Mouse (Mus musculus): ENCODE results near the gene Tmprss4. TPM values are rescaled to one million over a fixed set of nuclear protein-coding genes. Genes with fewer than 3 reads are reported as not detected.

Tmprss4 gene
- polyA plus RNA-seq, 1 experiment from 2014 or later = 1.4 TPM

GRCm38 (mm10) chr9:45205143-45205542 is 1.3 kb upstream of the Tmprss4 start:
- Histone ChIP-seq H3K4me1 (ENCODE audit: control insufficient read depth, insufficient read depth, low read length) (no peaks in the 10 kb centered on the region), H3K9me3 (replicated peaks; ENCODE audit: control insufficient read depth, low read length) (no peaks in the 10 kb centered on the region), H3K27me3 (ENCODE audit: control insufficient read depth, insufficient read depth, low read length) (no peaks in the 10 kb centered on the region), H3K4me3 (ENCODE audit: low read length) (no peak overlapping the region), H3K36me3 (ENCODE audit: control insufficient read depth, insufficient read depth) (no peaks in the 10 kb centered on the region), H3K9ac (ENCODE audit: low read length) (no peak overlapping the region), H3K27ac (ENCODE audit: low read length) (no peak overlapping the region), H3K4me2 (ENCODE audit: low read depth, low read length) (no peak overlapping the region)
- WGBS = 77% methylated on average over 5 of the region's 5 CpGs
- ATAC-seq (replicated peaks; ENCODE audit: extremely low read depth, insufficient read depth, low FRiP score) = no peak

GRCm38 (mm10) chr9:45202021-45202798 is 1.7 kb downstream of the Tmprss4 start:
- H3K4me1 ChIP-seq (ENCODE audit: control insufficient read depth, insufficient read depth, low read length) = no peaks in the 10 kb centered on the region
- 64% methylated on average over 9 of the region's 9 CpGs for WGBS
- H3K4me3 ChIP-seq (ENCODE audit: low read length) = no peak overlapping the region
- H3K27me3 ChIP-seq (ENCODE audit: control insufficient read depth, insufficient read depth, low read length) = no peaks in the 10 kb centered on the region
- no peak overlapping the region for H3K9ac ChIP-seq (ENCODE audit: low read length)
- H3K27ac ChIP-seq (ENCODE audit: low read length) = no peak overlapping the region
- H3K4me2 ChIP-seq (ENCODE audit: low read depth, low read length) = no peak overlapping the region
- no peaks in the 10 kb centered on the region for H3K9me3 ChIP-seq (replicated peaks; ENCODE audit: control insufficient read depth, low read length)
- H3K36me3 ChIP-seq (ENCODE audit: control insufficient read depth, insufficient read depth) = no peaks in the 10 kb centered on the region
- ATAC-seq (replicated peaks; ENCODE audit: extremely low read depth, insufficient read depth, low FRiP score) = no peak

DNA sequence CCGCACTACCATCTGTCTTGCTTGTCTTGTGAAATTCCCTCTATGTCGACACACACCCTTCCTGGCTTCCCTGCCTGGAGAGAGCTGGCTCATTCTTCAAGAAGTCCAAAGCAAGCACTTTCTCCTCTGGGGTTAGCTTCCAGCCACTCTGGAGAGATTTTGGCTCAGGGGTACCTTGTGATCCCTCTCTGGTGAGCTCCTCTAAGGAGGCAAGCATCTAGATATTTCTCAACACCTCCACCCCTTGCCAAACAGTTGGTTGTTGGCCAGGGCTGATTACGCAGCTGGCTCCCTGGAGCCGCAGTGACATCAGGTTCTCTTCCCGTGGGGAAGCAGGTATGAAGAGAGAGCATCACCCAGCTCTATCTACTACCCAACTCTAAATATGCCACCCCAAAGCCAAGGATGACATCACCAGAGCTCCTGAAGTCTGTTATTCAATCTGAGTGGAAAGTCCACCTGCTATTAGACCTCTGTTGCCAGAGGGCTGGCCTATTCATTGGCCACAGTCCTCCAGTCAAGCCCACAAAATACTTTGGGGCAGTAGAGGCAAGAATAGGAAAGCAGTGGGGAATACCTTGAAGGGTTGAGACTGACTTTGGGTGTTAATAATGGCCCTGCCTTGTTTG is 2.5 kb downstream of the Tmprss4 start:
- H3K4me3 ChIP-seq (ENCODE audit: low read length) = no peak overlapping the region
- H3K4me1 ChIP-seq (ENCODE audit: control insufficient read depth, insufficient read depth, low read length) = no peaks in the 10 kb centered on the region
- H3K36me3 ChIP-seq (ENCODE audit: control insufficient read depth, insufficient read depth) = no peaks in the 10 kb centered on the region
- no peak overlapping the region for H3K4me2 ChIP-seq (ENCODE audit: low read depth, low read length)
- H3K27ac ChIP-seq (ENCODE audit: low read length) = no peak overlapping the region
- H3K9ac ChIP-seq (ENCODE audit: low read length) = no peak overlapping the region
- H3K9me3 ChIP-seq (replicated peaks; ENCODE audit: control insufficient read depth, low read length) = no peaks in the 10 kb centered on the region
- H3K27me3 ChIP-seq (ENCODE audit: control insufficient read depth, insufficient read depth, low read length) = no peaks in the 10 kb centered on the region
- ATAC-seq (replicated peaks; ENCODE audit: extremely low read depth, insufficient read depth, low FRiP score) = no peak
- 68% methylated on average over 5 of the region's 5 CpGs for whole genome bisulfite sequencing

- ATAC-seq (replicated peaks; ENCODE audit: extremely low read depth, insufficient read depth, low FRiP score) = no peak
- Histone ChIP-seq H3K4me1 (ENCODE audit: control insufficient read depth, insufficient read depth, low read length) (no peaks in the 10 kb centered on the region), H3K27me3 (ENCODE audit: control insufficient read depth, insufficient read depth, low read length) (no peaks in the 10 kb centered on the region; the same call in 1 of the 2 replicates), H3K36me3 (ENCODE audit: control insufficient read depth, insufficient read depth) (no peaks in the 10 kb centered on the region), H3K9ac (ENCODE audit: low read length) (no peak overlapping the region), H3K4me2 (ENCODE audit: low read depth, low read length) (no peak overlapping the region), H3K27ac (ENCODE audit: low read length) (peak overlapping the region; percentile 16; the same call in 1 of the 2 replicates), H3K4me3 (ENCODE audit: low read length) (no peak overlapping the region), H3K9me3 (replicated peaks; ENCODE audit: control insufficient read depth, low read length) (no peaks in the 10 kb centered on the region)
- WGBS = 70% methylated on average over 5 of the region's 5 CpGs
Measured at GRCm38 (mm10) chr9:45197549-45197948, 6.3 kb downstream of the Tmprss4 start.

DNA sequence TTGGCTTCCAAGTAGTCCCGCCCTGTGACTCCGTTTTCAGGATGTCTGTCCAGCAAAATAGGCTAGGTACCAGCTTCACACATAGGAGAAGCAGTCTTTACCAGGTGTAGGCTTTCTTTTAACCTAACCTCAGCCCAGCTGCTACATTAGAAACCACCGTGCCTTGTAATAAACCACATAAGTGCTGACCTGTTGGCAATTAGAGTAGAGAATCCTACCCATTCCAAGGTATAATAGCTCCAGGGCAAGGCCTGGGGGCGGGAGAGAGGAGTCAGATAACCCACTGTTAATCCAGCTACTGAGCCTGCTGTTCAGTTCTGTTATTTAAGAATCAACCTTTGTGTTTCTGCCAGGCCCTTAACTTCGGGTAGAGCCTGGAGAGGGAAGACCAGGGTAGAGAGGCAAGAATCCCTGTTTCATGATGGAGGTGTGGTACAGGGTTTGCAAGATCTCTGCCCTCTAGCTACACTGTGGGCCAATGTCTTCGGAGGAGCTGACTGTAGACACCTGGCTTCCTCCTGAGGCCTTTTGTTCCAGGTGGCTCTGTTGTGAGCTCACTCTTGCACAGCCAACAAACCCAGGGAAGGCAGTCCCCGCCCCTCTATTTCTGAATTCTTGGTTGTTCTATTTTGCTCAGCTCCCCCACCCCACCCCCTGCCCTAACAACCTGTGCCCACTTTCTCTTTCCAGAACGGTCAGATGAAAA is 7.6 kb downstream of the Tmprss4 start:
- Histone ChIP-seq H3K4me1 (ENCODE audit: control insufficient read depth, insufficient read depth, low read length) (no peaks in the 10 kb centered on the region), H3K36me3 (ENCODE audit: control insufficient read depth, insufficient read depth) (no peaks in the 10 kb centered on the region), H3K4me2 (ENCODE audit: low read depth, low read length) (no peak overlapping the region), H3K9me3 (replicated peaks; ENCODE audit: control insufficient read depth, low read length) (no peaks in the 10 kb centered on the region), H3K9ac (ENCODE audit: low read length) (no peak overlapping the region), H3K27me3 (ENCODE audit: control insufficient read depth, insufficient read depth, low read length) (no peaks in the 10 kb centered on the region; the same call in 1 of the 2 replicates), H3K27ac (ENCODE audit: low read length) (no peak overlapping the region), H3K4me3 (ENCODE audit: low read length) (no peak overlapping the region)
- WGBS = 70% methylated on average over 8 of the region's 8 CpGs
- no peak for ATAC-seq (replicated peaks; ENCODE audit: extremely low read depth, insufficient read depth, low FRiP score)

DNA sequence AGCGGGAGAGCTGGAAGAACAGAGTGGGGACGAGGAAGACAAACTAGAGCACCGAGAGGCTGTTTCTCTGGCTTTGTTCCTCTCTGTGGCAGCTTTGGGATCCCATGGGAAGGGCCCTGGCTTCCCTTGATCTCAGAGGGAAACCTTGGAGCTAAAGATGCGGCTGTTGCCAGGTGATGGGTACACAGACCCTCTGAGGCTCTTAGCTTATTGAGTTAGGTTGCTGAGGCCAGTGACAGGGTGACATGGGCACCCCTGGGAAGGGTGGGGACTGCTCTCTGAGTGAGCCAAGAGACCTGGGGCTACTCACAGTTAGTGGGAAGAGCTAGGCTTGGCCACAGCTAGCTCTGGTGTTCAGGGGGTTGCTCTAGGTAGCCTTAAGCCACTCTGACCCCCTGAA is 8.4 kb downstream of the Tmprss4 start:
- no peaks in the 10 kb centered on the region for H3K36me3 ChIP-seq (ENCODE audit: control insufficient read depth, insufficient read depth)
- no peak overlapping the region for H3K9ac ChIP-seq (ENCODE audit: low read length)
- H3K27ac ChIP-seq (ENCODE audit: low read length) = no peak overlapping the region
- H3K9me3 ChIP-seq (replicated peaks; ENCODE audit: control insufficient read depth, low read length) = no peaks in the 10 kb centered on the region
- H3K4me2 ChIP-seq (ENCODE audit: low read depth, low read length) = no peak overlapping the region
- H3K27me3 ChIP-seq (ENCODE audit: control insufficient read depth, insufficient read depth, low read length) = no peaks in the 10 kb centered on the region; the same call in 1 of the 2 replicates
- H3K4me3 ChIP-seq (ENCODE audit: low read length) = no peak overlapping the region
- WGBS = 70% methylated on average over 4 of the region's 4 CpGs
- H3K4me1 ChIP-seq (ENCODE audit: control insufficient read depth, insufficient read depth, low read length) = no peaks in the 10 kb centered on the region
- no peak for ATAC-seq (replicated peaks; ENCODE audit: extremely low read depth, insufficient read depth, low FRiP score)

DNA sequence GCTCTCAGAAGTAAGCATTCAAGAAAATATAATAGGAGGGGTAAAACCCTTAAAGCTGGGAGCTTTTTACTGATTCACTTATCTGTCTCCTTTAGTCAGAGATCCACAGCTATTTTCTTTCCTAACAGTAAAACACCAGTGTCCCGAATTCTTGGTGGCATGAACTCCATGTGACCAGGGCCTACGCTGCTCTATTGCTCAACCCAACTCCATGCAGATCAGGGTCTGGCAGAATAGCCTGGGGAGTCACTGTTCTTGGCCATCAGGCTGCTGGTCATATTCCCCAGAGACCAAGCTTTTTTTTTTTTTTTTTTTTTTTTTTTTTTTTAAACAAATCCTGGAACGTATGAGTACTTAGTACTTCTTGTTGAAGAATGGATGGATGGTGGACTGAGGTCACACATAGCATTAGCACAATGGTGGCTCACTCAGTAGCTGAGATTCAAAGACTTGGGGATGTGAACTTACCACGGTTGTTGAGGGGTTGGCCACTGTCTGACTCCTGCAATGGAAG is 14.2 kb downstream of the Tmprss4 start:
- Histone ChIP-seq H3K4me1 (ENCODE audit: control insufficient read depth, insufficient read depth, low read length) (no peaks in the 10 kb centered on the region), H3K27ac (ENCODE audit: low read length) (peak overlapping the region; percentile 62), H3K4me3 (ENCODE audit: low read length) (no peak overlapping the region), H3K9ac (ENCODE audit: low read length) (no peak overlapping the region), H3K27me3 (ENCODE audit: control insufficient read depth, insufficient read depth, low read length) (no peaks in the 10 kb centered on the region; the same call in 1 of the 2 replicates), H3K4me2 (ENCODE audit: low read depth, low read length) (no peak overlapping the region), H3K36me3 (ENCODE audit: control insufficient read depth, insufficient read depth) (no peaks in the 10 kb centered on the region), H3K9me3 (replicated peaks; ENCODE audit: control insufficient read depth, low read length) (no peaks in the 10 kb centered on the region)
- 79% methylated on average over 4 of the region's 4 CpGs for whole genome bisulfite sequencing
- ATAC-seq (replicated peaks; ENCODE audit: extremely low read depth, insufficient read depth, low FRiP score) = no peak

DNA sequence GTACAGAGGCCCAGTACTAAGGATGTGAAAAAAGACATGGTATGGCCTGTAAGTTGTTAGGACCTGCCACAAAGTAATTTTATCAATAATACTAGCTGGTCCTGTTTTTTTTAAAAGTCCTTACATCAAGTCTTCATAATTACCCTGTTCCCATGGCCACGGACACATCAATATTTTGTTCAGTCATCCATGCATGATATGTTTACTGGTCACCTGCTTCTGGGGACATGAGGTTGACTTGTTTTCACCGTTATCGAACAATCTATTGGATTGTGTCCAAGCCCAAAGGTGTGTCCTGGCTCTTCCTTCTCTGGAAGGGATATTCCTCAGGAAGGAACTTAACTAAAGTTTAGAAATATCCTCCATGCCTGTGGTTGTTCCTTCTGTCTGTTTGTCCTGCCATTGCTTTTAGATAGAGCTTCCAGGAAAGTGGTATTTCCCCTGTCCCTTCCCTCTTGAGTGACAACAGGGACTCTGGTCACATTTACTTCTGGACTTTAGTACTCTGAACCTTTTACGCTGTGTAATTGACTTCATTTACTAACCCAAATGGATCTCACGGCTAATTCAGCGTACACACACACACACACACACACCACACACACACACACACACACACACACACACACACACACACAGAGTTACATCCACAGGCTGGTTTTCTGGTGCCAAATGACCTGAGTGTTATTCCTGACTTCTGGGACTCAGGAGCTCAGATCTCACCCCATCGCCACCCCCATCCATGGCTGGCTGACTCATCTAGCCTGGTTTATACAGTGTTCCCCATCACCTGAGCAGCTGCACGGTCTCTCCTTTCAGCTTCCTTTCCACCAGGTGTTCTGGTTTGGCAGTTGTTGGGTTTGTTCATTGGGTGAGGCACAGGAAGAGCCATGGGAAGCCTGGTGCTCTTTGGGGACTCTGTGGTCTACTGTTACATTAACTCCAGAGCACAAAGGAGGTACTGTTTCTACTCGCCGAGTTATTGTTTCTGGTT is 15.0 kb downstream of the Tmprss4 start:
- Histone ChIP-seq H3K9ac (ENCODE audit: low read length) (no peak overlapping the region), H3K36me3 (ENCODE audit: control insufficient read depth, insufficient read depth) (no peaks in the 10 kb centered on the region), H3K4me3 (ENCODE audit: low read length) (no peak overlapping the region), H3K27me3 (ENCODE audit: control insufficient read depth, insufficient read depth, low read length) (no peaks in the 10 kb centered on the region; the same call in 1 of the 2 replicates), H3K9me3 (replicated peaks; ENCODE audit: control insufficient read depth, low read length) (no peaks in the 10 kb centered on the region), H3K4me2 (ENCODE audit: low read depth, low read length) (no peak overlapping the region), H3K4me1 (ENCODE audit: control insufficient read depth, insufficient read depth, low read length) (no peaks in the 10 kb centered on the region), H3K27ac (ENCODE audit: low read length) (peak overlapping the region; percentile 2; the same call in 1 of the 2 replicates)
- WGBS = 83% methylated on average over 10 of the region's 10 CpGs
- 0 out of 2 replicates have a peak, but pooled peaks have one; percentile 37 for ATAC-seq (replicated peaks; ENCODE audit: extremely low read depth, insufficient read depth, low FRiP score)
